Mouse (Mus musculus) cerebellum, postnatal 10 days (tissue): ENCODE data around the gene Atf5.

Experiments
- DNase-seq, 2 experiments: peaks; one replicate each; pipeline ENCODE4 v3.0.0; 2021; ENCODE audit warnings: mixed read lengths in 2 of 2

The Atf5 gene

GRCm38 (mm10) chr7:44816470-44817021 lies at the start of gene Atf5:
Atf5 (minus strand) TSS chr7:44816658.
- no peak for DNase-seq

DNA sequence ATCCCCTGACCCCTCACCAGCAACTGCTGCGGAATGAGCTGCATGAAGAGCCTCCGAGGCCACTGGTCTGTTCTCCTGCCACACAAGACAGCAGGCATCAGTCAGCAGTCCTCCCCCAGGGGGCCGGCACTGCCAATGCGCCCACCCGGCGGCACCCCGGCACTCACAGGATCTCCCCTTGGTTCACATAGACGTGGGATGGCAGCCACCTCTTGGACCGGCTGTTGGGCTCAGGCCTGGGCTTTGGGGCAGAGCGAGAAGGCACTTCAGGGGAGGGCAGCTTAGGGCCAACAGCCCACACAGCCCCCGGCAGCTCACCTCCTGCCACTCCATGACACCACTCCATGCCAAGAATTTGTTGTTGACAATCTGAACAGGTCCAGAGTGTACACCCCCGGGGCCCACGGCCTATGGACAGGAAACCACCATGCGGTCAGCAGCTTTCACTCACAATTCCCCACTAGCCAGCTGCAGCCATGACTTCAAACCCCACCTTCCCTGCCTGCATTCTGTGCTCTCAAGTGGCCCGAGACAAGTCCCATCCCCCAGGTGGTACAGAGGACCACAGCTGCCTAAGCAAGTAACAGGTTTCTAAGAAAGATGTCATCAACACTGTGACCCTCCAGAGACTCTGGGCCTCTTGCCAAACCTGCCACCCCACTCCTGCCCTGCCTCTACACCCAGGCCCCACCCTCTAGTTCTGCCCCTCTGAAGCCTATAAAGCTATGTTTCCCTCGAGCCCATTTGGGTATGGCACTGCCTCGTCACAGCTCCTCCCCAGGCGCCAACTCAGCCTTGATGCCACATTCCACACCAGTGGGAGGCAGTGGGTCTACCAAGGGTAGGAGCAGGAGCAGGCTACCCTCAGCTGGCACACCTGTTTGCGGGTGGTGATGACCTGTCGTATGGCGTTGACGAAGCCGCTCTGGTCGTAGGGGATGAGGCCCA lies 48.4 kb upstream of the Atf5 start:
- DNase-seq: peak; percentile 52 to 56

GRCm38 (mm10) chr7:44863982-44864494 lies 47.6 kb upstream of the Atf5 start:
- no peak for DNase-seq

DNA sequence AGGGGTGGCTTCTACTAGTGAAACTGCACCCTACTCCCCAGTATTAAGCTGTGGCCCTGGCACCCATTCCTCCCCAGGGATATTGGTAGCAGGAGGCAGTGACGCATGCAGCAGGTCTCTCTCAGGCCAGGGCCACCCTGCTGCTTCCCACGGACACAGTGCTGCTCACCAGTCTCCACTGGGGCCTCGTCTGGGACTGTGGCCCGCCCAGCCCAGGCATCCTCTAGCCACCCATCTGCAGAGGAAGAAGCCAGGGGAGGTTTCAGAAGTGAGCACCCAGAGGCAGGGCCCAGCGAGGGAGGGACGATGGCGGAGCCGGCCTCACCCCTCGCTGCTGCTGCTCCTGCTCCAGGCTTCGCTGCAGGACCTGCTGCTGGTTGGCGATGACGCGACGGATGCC lies 46.8 kb upstream of the Atf5 start:
- peak in 1 of 2 experiments; percentile 27 for DNase-seq

GRCm38 (mm10) chr7:44862434-44862833 lies 46.0 kb upstream of the Atf5 start:
- DNase-seq: no peak

DNA sequence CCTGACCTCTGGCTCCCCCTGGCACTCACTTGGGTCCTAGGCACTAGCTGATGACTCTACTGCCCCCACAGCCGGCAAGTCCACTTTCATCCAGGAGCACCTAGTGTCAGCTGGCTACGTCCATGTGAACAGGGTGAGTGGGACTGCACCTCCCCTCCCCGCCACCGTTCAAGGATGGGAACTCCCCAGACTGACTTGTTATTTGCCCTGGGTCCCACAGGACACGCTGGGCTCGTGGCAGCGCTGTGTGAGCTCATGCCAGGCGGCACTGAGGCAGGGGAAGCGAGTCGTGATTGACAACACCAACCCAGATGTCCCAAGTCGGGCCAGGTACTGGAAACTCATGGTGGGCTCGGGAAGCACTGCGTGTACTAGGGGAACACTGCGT lies 45.0 kb upstream of the Atf5 start:
- peak in 1 of 2 experiments; percentile 32 for DNase-seq

- DNase-seq: peak; percentile 88 to 90
Measured at GRCm38 (mm10) chr7:44860576-44861428, 44.3 kb upstream of the Atf5 start.

GRCm38 (mm10) chr7:44859896-44860295 lies 43.4 kb upstream of the Atf5 start:
- peak in 1 of 2 experiments; percentile 39 for DNase-seq

- DNase-seq: peak in 1 of 2 experiments; percentile 39
Measured at GRCm38 (mm10) chr7:44857905-44858304, 41.4 kb upstream of the Atf5 start.

GRCm38 (mm10) chr7:44857042-44857552 lies 40.6 kb upstream of the Atf5 start, which contains the start of gene Pnkp:
Pnkp (plus strand) TSS chr7:44857139.
- DNase-seq: peak; percentile 89 to 91

DNA sequence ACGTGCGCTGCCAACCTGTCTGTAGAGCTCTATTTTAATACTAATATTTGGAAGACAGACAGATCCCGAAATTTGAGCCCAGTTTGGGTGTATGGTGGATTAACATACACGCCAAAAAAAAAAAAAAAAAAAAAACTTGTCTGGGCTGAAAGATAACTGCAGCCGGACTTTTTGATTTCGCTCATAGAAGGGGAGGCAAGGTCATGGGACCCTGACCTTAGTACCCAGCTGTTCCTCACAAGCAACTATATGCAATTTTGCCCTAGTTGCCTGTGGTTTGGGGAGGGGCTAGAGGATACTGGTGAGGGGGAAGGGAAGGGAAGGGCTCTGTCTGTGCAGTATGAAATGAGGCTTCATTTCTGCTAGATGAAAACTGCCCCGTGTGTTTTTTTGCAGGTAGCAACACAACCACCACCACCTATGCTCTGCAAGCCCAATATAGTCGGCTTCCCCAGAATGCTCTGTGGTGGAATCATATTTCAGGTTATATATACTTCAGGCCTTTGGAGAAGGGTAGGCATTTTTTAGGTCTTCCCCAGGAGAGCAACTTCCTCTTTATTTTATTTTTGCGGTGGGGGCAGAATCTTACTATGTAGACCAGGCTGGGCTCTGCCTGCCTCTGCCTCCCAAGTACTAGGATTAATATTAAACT lies 39.9 kb upstream of the Atf5 start:
- peak in 1 of 2 experiments; percentile 7 for DNase-seq

DNA sequence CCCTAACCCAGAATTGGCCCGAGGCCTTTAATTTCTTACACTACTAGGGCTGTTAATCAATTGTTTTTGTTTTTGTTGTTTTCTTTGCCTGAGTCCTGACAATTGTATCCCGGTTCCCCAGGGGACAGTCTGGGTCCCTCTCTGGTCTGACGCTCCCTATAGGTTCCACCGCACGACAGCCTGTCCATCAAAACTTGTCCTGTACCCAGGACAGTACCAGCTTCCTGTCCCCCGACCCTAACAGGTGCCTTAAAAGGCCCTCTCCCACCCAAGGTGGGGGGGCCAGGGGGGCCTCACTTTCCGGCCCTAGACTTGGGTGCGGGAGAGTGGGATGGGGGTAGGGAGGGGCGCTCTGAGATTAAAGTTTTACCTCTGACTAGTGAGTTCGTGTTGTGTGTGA lies 38.6 kb upstream of the Atf5 start:
- DNase-seq: no peak

DNA sequence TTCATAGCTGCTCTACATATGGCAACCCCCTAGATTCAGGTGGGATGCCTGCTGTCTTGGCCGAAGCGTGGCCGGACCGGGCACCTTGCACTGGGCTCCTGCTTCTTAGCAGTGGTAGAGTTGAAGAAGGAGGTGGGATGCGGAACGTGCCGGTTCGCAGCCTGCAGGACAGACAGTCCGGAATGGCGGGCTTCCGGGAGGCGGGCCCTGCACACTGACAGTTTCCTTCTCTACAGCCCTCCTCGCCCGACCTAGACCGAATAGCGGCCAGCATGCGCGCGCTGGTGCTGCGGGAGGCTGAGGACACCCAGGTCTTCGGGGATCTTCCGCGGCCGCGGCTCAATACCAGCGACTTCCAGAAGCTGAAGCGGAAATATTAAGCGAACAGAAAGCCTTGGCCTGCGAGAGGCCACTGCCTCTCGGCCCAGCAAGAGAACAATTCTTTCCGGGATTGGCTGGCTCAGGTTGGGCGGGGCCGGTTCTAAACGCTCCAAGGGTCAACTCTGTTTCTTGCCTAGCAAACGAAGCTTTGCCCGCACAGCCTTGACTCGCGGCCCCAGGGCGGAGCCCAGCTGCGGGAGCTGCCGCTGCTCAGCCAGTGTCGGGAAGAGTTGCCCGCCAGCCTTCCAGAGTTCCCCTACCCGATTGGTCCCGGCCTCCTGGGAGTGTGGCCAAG lies 38.0 kb upstream of the Atf5 start:
- DNase-seq: peak; percentile 85 to 87

DNA sequence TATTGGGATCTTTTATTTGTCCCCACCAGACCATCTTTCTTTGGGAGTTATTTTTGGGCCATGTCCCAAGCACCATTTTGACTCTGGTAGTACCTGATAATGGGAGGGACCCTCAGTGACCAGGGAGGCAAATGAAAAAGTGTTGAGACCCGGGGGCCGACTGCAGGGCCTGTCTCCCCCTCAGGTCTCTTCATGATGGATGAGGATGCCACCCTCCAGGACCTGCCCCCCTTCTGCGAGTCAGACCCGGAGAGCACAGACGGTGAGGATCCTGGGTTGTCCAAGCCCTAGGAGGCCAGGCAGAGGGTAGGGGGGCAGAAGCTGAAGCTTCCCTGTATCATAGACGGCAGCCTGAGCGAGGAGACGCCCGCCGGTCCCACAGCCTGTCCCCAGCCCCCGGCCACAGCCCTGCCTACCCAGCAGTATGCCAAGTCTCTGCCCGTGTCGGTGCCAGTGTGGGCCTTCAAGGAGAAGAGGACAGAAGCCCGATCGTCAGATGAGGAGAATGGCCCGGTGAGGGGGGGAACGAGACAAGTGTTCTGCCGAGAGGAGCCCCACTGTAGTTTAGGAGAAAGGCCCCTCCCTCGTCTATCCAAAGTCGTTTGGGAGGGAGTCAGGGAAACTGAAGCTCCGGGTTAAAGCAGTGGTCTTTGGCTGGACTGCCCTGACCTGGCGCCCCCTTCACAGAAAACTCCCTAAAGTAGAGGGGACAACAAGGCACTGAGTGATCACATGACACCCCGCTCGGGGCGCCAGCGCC lies 37.3 kb upstream of the Atf5 start:
- peak in 1 of 2 experiments; percentile 56 for DNase-seq

- DNase-seq: no peak
Measured at GRCm38 (mm10) chr7:44853065-44853464, 36.6 kb upstream of the Atf5 start.

GRCm38 (mm10) chr7:44852259-44853027 lies 36.0 kb upstream of the Atf5 start:
- no peak for DNase-seq

GRCm38 (mm10) chr7:44851625-44852234 lies 35.3 kb upstream of the Atf5 start:
- no peak for DNase-seq

DNA sequence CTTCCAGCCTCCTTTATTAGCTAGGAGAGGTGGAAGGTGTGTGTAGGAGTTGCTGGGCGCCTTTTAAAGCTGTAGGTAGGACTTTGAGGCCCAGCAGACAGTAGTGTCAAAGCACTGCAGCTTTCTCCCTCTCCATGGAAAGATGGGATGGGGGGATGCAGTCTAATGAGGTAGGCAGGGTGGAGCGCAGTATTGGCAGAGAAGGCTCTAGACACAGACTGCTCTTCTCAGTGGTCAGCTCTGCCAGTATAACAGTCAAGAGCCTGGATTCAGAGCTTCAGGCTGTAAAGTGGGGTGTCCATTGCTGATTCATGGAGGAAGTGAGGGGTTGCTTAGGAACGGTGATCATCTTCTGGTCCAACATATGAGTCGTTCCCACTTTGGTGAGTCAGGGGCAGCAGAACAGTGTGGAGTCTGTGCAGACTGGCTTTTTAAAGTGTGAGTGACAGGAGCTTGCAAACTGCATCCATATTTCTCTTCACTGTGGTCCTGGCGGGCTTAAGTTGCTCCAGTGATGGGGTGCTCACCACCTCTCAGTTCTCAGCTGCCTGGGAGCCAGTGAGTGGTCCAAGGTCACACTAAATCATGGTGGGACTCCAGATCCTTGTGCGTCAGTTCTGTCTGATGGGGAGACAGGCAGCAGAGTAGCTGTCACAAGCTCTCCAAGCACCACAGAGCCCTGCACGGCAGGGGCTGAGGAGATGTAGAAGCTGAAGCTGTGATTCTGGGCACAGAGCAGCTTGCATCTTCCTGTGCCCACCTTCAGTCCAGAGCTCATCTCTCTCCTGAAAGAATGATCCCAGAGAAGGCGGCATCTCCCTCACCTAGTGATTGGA lies 34.5 kb upstream of the Atf5 start:
- no peak for DNase-seq
